Mouse (Mus musculus): Measurements from ENCODE around the gene Acvrl1. TPM values are rescaled to one million over a fixed set of nuclear protein-coding genes. Genes with fewer than 3 reads are reported as not detected.
A peak's percentile ranks its signal among the peaks of the same experiment; 100 is the strongest.

The Acvrl1 gene
- polyA plus RNA-seq, 1 experiment from 2014 or later = 6.7 TPM

DNA sequence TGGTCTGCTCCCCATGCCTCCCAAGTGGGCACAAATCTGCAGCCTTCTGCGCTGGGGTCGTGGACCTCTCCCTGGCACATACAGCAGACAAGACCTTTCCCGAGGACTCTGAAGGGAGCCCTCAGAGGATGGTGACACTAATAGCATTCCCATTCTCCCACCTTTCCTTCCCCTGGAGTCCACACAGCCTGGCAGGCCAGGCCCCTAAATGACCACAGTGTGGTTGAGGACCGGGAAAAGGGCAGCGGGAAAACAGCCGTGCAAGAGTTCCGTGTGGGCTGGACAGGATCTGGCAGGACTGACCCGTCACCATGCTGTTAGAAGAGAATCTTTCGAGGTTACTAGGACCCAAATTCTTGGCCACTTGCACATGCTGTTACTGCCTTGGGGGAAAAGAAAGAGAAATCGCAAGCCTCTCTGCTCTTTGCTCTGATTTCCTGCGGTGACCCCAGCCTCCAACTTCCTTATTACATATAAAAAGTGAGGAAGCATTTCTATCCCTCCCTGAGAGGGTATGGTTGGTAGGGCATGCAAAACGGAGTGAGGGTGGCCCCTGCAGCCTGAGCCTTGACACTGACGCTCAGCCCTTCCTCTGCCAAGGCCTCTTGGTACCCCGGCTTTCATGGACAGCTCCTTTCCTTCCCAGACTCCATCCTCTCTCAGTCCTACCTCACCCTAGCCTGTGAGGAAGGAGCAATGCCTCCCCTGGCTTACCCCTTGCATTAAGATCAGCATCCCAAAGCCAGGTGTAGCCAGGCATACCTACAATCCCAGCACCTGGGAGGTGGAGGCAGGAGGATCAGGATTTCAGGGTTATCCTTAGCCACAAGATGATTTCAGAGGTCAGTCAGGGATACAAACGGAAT, 18.0 kb downstream of the Acvrl1 start:
- Histone ChIP-seq H3K27me3 (no peaks in the 10 kb centered on the region), H3K4me1 (peaks cover 20% of the 10 kb centered on the region), H3K4me2 (replicated peaks) (no peak overlapping the region), H3K4me3 (no peak overlapping the region), H3K9me3 (no peaks in the 10 kb centered on the region), H3K9ac (replicated peaks) (no peak overlapping the region; the same call in 1 of the 2 replicates), H3K27ac (replicated peaks) (no peak overlapping the region; the same call in 1 of the 2 replicates), H3K36me3 (no peaks in the 10 kb centered on the region)
- no peak for ATAC-seq (replicated peaks)
- WGBS = 70% methylated on average over 15 of the region's 15 CpGs

DNA sequence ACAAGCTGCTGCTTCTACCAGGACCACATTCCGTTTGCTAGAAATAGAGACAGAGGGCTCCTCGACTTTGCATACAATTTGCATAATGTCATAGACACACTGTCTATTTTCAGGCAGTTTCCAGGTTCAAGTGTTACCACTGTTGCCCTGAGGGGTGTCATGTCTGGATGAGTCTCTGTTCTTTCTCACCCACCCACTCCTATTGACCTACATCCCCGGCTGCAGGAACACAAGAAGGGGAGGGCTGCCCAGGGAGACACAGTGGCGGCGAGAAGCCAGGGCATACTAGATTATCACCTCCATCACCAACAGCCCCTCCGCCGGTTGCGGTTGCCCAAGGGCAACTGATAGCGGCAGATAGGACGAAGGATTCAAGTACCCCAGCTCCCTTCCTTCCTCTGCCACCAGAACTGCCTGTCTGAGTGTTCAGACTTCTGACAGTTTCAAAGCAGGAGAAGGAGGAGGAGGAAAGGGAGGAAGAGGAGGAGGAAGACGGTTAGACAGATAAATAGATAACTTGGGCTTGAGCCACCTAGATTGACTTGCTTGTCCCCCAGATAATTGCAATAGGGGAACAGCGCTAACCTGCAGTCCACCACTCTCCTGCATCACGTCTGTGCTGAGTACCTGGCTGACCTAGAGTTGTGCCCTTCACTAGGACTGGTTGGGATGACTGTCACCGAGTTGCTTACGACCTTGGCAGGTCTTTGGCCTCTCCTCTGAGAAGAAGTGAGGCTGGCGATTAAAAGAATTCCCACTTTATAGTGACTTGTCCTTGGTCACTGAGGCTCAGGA, 19.0 kb downstream of the Acvrl1 start:
- WGBS = 74% methylated on average over 16 of the region's 16 CpGs

DNA sequence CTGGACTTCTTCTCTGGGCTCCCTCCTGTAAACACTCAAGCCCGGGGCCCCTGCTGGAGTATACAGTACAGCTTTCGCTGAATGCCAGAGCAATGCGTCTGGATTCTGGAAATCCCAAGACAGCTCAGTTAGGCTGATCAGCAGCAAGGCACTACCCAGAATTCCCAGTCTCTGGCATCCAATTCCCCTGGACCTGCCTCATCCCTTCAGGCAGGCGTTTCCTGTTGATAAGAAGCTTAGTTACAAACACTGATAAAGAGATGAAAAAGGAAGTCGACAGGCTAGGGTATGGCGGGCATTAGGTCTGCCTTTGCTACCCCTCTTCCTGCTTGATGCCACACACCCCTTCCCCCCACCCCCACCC, 19.6 kb downstream of the Acvrl1 start:
- no peak overlapping the region for H3K4me3 ChIP-seq
- H3K4me1 ChIP-seq = peaks cover 20% of the 10 kb centered on the region
- 61% methylated on average over 6 of the region's 6 CpGs for WGBS
- no peak overlapping the region for H3K4me2 ChIP-seq (replicated peaks)
- no peak for ATAC-seq (replicated peaks)
- H3K36me3 ChIP-seq = no peaks in the 10 kb centered on the region
- no peak overlapping the region for H3K9ac ChIP-seq (replicated peaks)
- H3K9me3 ChIP-seq = no peaks in the 10 kb centered on the region
- no peak overlapping the region for H3K27ac ChIP-seq (replicated peaks)
- no peaks in the 10 kb centered on the region for H3K27me3 ChIP-seq

More for the DNA sequence above, 19.0 kb downstream of the Acvrl1 start:
- no peaks in the 10 kb centered on the region for H3K27me3 ChIP-seq
- no peak overlapping the region for H3K4me2 ChIP-seq (replicated peaks)
- H3K4me1 ChIP-seq = peaks cover 20% of the 10 kb centered on the region
- ATAC-seq (replicated peaks) = no peak
- H3K27ac ChIP-seq (replicated peaks) = no peak overlapping the region
- no peak overlapping the region for H3K9ac ChIP-seq (replicated peaks)
- H3K4me3 ChIP-seq = no peak overlapping the region
- H3K36me3 ChIP-seq = no peaks in the 10 kb centered on the region
- no peaks in the 10 kb centered on the region for H3K9me3 ChIP-seq

DNA sequence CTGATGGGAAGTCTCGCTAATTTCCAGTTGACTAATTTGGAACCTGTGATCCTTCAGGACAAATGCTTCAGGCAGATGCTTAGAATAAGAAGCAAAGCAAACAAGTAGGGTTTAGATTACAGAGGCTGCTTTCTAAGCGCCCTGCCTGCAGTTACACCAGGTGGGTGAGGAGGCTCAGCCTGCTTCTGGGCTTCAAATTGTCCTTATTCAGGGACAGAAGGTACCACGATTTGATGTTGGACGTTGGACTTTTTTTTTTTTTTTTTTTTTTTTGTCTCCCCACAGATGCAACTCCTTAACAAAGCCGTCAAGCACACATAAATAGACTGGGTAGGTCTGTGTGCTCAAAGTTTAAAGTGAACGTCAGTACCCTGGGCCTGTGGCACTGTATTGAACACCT, 20.3 kb downstream of the Acvrl1 start:
- Histone ChIP-seq H3K36me3 (no peaks in the 10 kb centered on the region), H3K4me3 (no peak overlapping the region), H3K27ac (replicated peaks) (no peak overlapping the region), H3K9me3 (no peaks in the 10 kb centered on the region), H3K9ac (replicated peaks) (no peak overlapping the region), H3K4me1 (peaks cover 14% of the 10 kb centered on the region), H3K27me3 (no peaks in the 10 kb centered on the region), H3K4me2 (replicated peaks) (no peak overlapping the region)
- ATAC-seq (replicated peaks) = no peak
- 47% methylated on average over 6 of the region's 6 CpGs for WGBS

DNA sequence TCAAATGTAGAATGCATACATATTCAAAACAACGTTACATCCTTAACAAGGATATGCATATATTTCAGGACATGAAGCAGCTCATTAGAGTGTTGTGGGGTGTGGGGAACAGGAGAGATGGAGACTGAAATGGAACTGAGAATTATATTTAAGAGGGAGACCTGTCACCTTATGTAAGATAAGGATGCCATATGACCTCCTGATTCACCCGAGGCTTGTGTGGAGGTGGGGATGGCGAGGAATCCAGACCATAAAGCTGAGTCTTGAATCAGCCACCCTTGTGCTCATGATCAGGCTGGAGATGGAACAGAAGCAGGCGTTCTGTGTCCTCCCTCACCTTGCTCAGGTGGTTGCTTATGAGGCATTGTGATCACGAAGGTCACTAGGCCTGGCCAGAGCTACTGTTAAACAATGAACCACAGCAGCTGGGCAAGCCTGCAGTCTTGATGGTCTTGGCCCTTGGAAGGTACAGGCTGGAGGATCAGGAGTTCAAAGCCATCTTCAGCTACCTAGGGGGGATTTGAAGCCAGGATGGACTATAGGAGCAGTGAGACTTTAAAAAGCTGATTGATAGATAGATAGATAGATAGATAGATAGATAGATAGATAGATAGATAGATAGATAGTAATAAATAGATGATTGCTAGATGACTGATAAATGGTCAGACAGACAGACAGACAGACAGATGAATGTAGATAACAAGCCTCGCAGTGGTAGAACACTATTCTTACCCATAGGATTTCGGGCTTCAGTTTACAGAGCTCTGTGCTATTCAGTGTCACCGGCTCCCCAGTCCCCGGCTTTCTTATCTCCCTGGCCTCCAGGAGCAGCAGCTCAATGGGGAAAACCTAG, 23.3 kb downstream of the Acvrl1 start:
- H3K36me3 ChIP-seq = no peaks in the 10 kb centered on the region
- 78% methylated on average over 9 of the region's 9 CpGs for WGBS

DNA sequence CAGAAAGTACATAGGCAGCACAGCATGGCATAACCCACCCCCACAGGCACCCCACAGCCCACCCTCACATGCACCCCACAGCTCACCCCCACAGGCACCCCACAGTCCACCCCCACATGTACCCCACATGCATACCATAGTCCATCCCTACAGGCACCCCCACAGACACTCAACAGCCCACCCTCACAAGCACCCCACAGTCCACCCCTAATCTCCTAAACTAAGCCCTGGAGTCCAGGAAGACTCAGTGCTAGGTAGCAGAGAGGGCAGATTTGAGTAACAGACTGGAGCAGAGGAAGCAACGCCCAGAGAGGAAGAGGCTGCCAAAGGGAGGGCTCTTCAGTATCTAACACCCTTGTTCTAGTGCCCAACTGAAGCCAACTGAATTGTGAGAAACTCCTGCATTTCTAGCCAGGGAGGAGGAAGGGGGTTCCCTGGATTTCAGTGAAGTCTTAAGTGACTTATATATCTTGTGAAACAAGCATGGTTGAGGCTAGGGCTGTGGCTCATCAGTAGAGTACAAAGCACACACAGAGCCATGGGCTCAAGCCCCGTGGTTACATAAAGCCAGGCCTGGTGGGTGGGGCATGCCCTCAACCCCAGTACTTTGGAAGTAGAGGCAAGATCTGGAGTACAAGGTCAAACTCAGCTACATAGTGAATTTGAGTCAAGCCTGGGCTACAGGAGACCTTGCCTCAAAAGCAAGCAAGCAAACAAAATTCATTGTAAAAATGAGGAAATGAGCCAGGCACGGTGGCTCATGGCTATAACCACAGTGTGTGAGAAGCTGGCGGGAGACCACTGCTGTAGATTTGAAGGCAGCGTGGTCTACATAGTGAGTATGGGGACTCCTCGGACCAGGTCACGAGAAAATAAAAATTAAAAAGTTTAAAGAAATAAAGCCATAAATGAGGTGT, 26.6 kb downstream of the Acvrl1 start:
- peaks cover 5% of the 10 kb centered on the region for H3K4me1 ChIP-seq
- H3K27ac ChIP-seq (replicated peaks) = no peak overlapping the region
- H3K4me3 ChIP-seq = no peak overlapping the region
- ATAC-seq (replicated peaks) = no peak
- H3K9me3 ChIP-seq = no peaks in the 10 kb centered on the region
- no peaks in the 10 kb centered on the region for H3K27me3 ChIP-seq
- H3K36me3 ChIP-seq = no peaks in the 10 kb centered on the region
- no peak overlapping the region for H3K4me2 ChIP-seq (replicated peaks)
- no peak overlapping the region for H3K9ac ChIP-seq (replicated peaks)
- 80% methylated on average over 7 of the region's 7 CpGs for WGBS

More for the DNA sequence above, 23.3 kb downstream of the Acvrl1 start:
- H3K4me3 ChIP-seq = no peak overlapping the region
- H3K4me2 ChIP-seq (replicated peaks) = no peak overlapping the region
- no peak overlapping the region for H3K9ac ChIP-seq (replicated peaks)
- no peaks in the 10 kb centered on the region for H3K9me3 ChIP-seq
- no peaks in the 10 kb centered on the region for H3K27me3 ChIP-seq
- no peak overlapping the region for H3K27ac ChIP-seq (replicated peaks)
- H3K4me1 ChIP-seq = peaks cover 2% of the 10 kb centered on the region; the same call in 1 of the 2 replicates
- ATAC-seq (replicated peaks) = no peak

DNA sequence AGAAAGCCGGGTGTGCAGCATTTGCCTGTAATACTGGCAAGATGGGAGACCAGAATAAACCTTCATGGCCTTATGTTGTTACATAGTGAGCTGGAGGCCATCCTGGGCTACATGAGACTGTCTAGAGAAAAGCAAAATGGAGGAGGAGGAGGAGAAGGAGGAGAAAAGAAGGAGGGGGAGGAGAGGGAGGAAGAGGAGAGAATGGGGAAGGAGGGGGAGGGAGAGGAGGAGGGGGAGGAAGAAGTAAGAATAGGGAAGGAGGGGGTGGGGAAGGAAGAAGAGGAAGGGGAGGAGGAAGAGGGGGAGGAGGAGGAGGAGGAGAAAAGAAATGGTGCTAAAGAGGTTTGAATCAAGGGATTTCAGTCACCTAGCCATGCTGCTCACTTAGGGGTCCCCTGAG, 31.8 kb downstream of the Acvrl1 start:
- peak overlapping the region; percentile 1; the same call in 1 of the 2 replicates for H3K4me2 ChIP-seq (replicated peaks)
- no peak for ATAC-seq (replicated peaks)
- WGBS = 26% methylated on average over 1 of the region's 1 CpGs

DNA sequence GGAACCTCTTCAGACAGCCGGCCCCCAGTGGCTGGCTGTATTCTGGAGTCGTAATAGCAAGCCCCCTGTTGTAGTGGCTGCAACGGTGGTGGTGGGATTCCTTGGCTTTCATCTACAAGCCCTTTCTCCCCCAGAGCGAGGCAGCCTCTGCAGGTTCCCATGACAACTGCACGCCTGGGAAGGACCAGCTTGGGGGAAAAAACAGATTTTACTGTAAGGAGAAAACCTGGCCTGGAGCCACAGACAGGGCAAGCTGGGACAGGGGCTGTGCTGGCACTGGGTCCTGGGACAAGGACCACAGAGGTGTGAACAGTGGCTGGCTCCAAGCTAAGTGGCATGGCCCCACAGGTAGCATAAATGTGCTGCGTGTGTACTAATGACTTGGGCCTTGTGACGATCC, 32.3 kb downstream of the Acvrl1 start:
- Histone ChIP-seq H3K9ac (replicated peaks) (no peak overlapping the region), H3K27ac (replicated peaks) (peak overlapping the region; percentile 82), H3K4me3 (no peak overlapping the region), H3K9me3 (no peaks in the 10 kb centered on the region), H3K36me3 (no peaks in the 10 kb centered on the region), H3K27me3 (no peaks in the 10 kb centered on the region), H3K4me2 (replicated peaks) (peak overlapping the region; percentile 1), H3K4me1 (peaks cover 50% of the 10 kb centered on the region)
- peak; percentile 77 for ATAC-seq (replicated peaks)
- 6% methylated on average over 7 of the region's 7 CpGs for WGBS

More for the DNA sequence above, 31.8 kb downstream of the Acvrl1 start:
- Histone ChIP-seq H3K9me3 (no peaks in the 10 kb centered on the region), H3K27me3 (no peaks in the 10 kb centered on the region), H3K9ac (replicated peaks) (no peak overlapping the region), H3K36me3 (no peaks in the 10 kb centered on the region), H3K4me1 (peaks cover 50% of the 10 kb centered on the region), H3K4me3 (no peak overlapping the region), H3K27ac (replicated peaks) (peak overlapping the region; percentile 82)

DNA sequence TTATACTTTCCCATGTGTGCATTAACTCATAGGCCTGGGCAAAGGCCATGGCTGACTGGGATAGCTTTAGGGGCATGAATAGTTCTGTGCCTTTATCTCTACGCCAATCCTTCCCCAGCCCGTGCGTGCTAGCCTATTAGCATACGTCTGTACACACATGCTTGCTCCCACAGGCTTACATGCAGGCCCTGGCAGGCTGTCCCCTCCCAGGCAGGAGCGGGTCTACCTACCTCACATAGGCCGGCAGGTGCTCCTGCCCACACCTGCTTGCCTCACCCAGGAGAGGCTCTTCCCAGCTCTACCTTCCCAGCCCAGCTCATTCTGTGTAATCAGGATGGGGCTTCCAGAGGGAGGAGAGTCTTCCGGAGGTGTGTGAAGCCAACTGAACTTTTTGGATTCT, 33.2 kb downstream of the Acvrl1 start:
- Histone ChIP-seq H3K27me3 (no peaks in the 10 kb centered on the region), H3K4me3 (no peak overlapping the region), H3K27ac (replicated peaks) (peak overlapping the region; percentile 82), H3K4me2 (replicated peaks) (no peak overlapping the region), H3K9me3 (no peaks in the 10 kb centered on the region), H3K9ac (replicated peaks) (no peak overlapping the region), H3K4me1 (peaks cover 50% of the 10 kb centered on the region), H3K36me3 (no peaks in the 10 kb centered on the region)
- WGBS = 69% methylated on average over 7 of the region's 7 CpGs
- ATAC-seq (replicated peaks) = no peak

DNA sequence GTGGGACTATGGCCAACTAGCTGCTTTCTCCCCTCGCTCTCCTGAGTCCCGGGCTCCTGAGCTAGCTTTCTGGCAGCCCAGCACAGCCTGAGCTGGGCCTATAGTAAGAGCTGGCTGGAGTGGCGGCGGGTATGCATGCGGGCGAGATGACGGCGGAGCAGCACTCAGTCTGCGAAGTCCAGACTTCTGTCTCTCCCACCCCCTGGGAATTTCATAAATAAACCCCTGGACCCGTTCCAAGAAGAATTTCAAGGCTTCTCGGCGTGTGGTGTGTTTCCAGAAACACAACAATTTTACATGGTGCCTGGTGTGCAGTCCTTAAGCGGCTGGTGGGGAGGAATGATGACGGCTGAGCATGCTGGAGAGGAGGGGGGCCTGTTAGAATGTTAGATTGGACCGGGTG, 34.7 kb downstream of the Acvrl1 start:
- Histone ChIP-seq H3K27ac (replicated peaks) (peak overlapping the region; percentile 75), H3K4me2 (replicated peaks) (0 out of 2 replicates have a peak overlapping the region, but pooled peaks have one; percentile 2), H3K36me3 (no peaks in the 10 kb centered on the region), H3K9me3 (no peaks in the 10 kb centered on the region), H3K9ac (replicated peaks) (no peak overlapping the region), H3K27me3 (no peaks in the 10 kb centered on the region), H3K4me1 (peaks cover 50% of the 10 kb centered on the region), H3K4me3 (no peak overlapping the region)
- peak; percentile 76 for ATAC-seq (replicated peaks)
- WGBS = 7% methylated on average over 15 of the region's 15 CpGs

DNA sequence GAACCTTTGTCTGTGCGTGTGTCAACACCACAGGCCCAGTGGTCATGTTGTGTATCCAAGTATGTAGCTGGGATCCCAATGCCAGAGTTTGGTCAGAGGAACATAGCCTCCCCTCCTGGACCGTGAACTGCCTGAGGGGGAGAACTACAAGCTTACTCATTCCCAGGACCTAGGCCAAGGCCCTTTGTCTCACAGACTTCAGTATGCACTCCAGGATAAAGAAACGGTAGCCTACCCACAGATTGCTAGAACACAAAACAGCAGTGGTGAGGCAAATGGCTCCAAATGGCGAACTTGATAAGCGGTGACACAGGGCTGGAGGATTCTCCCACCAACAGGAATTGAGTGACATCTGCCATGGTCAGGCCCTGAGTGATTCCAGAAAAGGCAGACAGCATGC, 35.5 kb downstream of the Acvrl1 start:
- Histone ChIP-seq H3K27ac (replicated peaks) (peak overlapping the region; percentile 75), H3K9ac (replicated peaks) (no peak overlapping the region), H3K27me3 (no peaks in the 10 kb centered on the region), H3K4me2 (replicated peaks) (no peak overlapping the region), H3K9me3 (no peaks in the 10 kb centered on the region), H3K4me3 (no peak overlapping the region), H3K36me3 (no peaks in the 10 kb centered on the region), H3K4me1 (peaks cover 50% of the 10 kb centered on the region)
- ATAC-seq (replicated peaks) = 0 out of 2 replicates have a peak, but pooled peaks have one; percentile 8
- WGBS = 36% methylated on average over 5 of the region's 5 CpGs

Data from forebrain, embryonic 15.5 days (tissue).